In genomic region chr12:111207641-111208040, GRCm38 (mm10) we compare ENCODE assay signal across 23 mouse cellular contexts. TPM values are rescaled to one million over a fixed set of nuclear protein-coding genes. Genes with fewer than 3 reads are reported as not detected.
DNase-seq lines count a peak whose midpoint lies in the region; TF ChIP-seq lines count a peak whose summit lies in the region.
"Had no signal": no experiment of that assay in that cellular context is flagged by ENCODE, and none has a peak within 500 bp of the region (broad histone marks: within the 10 kb centered on the region; RNA-seq: fewer than 3 reads in every experiment).

No protein-coding gene starts in this region.

- TF ChIP-seq RAD21 in MEL (IDR thresholded peaks at IDR 0.05; ENCODE audit: low read depth, low read length), result no peak

- H3K27me3 ChIP-seq in MEL (ENCODE audit: control insufficient read depth in 1 of 2, insufficient read depth in 2 of 2, low read length in 2 of 2), result no peaks in the 10 kb centered on the region
- H3K27me3 ChIP-seq: CH12.LX, Patski had no signal

- no peaks in the 10 kb centered on the region; a peak in 1 of 4 replicates for H3K4me1 ChIP-seq in ES-E14 (ENCODE audit: control insufficient read depth in 2 of 2, insufficient read depth in 2 of 2, low read length in 2 of 2, poor library complexity in 1 of 2)
- H3K4me1 ChIP-seq in MEL (ENCODE audit: control insufficient read depth in 1 of 2, insufficient read depth in 2 of 2, low read length in 2 of 2), result no peaks in the 10 kb centered on the region

- H3K9me3 ChIP-seq in ES-E14 (ENCODE audit: control insufficient read depth, insufficient read depth, low read depth, low read length), result no peaks in the 10 kb centered on the region
- H3K9me3 ChIP-seq in MEL (replicated peaks; ENCODE audit: insufficient read depth, low read length), result no peaks in the 10 kb centered on the region
- H3K9me3 ChIP-seq: G1E had no signal

- DNase-seq in layer of hippocampus, adult 2 months (ENCODE audit: low spot score in 2 of 2), result no peak
- DNase-seq in layer of hippocampus, postnatal 14 days (ENCODE audit: low spot score in 2 of 2), result no peak
- DNase-seq in ES-E14 (ENCODE audit: low read depth, low spot score) (no peak), MEL (ENCODE audit: low read depth, low spot score) (no peak)
- DNase-seq in heart, adult 9 months (ENCODE audit: low spot score in 2 of 2), result no peak
- no peak for DNase-seq in heart, postnatal 10 days
- DNase-seq: adrenal gland, adult 2 months; adrenal gland, adult 8-10 months; adrenal gland, postnatal 10 days; adrenal gland, postnatal 14 days; adrenal gland, postnatal 25 days; adrenal gland, postnatal 36 days; B cell, adult 2 months; cerebellum, adult 11 months; cerebellum, adult 11-12 months; cerebellum, adult 8-10 months had no signal

- intact Hi-C loops in heart, postnatal 10 days (cut with DNase I), result no loop called here

- peaks cover 16% of the 10 kb centered on the region for H3K79me2 ChIP-seq in MEL (ENCODE audit: control insufficient read depth, insufficient read depth, low read length, poor library complexity)

- in situ Hi-C loops in ES-E14 (cut with MboI; ENCODE audit: low sequenced_read_pairs in 2 of 2, unreplicated experiment in 2 of 2), result no loop called here

- TF ChIP-seq POLR2A in MEL (IDR thresholded peaks at IDR 0.05; ENCODE audit: control insufficient read depth in 1 of 2, insufficient read depth in 1 of 2, low read depth in 1 of 2, low read length in 2 of 2, poor library complexity in 1 of 2), result no peak

- no peak overlapping the region for H3K9ac ChIP-seq in ES-E14 (ENCODE audit: insufficient read depth, low read depth, low read length, poor library complexity, severe bottlenecking)
- H3K9ac ChIP-seq in MEL (ENCODE audit: control insufficient read depth, low read depth, low read length, poor library complexity, severe bottlenecking), result no peak overlapping the region

- H3K27ac ChIP-seq in layer of hippocampus, adult 2 months, result no peak overlapping the region
- H3K27ac ChIP-seq in ES-E14 (ENCODE audit: insufficient read depth, low read depth, low read length, poor library complexity, severe bottlenecking) (no peak overlapping the region), MEL (ENCODE audit: control insufficient read depth, low read depth, low read length) (no peak overlapping the region)

- H3K36me3 ChIP-seq in ES-E14 (ENCODE audit: control insufficient read depth, insufficient read depth, low read length, poor library complexity, severe bottlenecking) (no peaks in the 10 kb centered on the region), MEL (ENCODE audit: control insufficient read depth in 1 of 2, insufficient read depth in 2 of 2, low read length in 2 of 2) (peaks cover 0 to 6% of the 10 kb centered on the region in 2 experiments; a peak in 2 of 4 replicates)
- H3K36me3 ChIP-seq: G1E had no signal

- H3K4me3 ChIP-seq in layer of hippocampus, adult 2 months, result no peak overlapping the region
- H3K4me3 ChIP-seq in ES-E14 (ENCODE audit: insufficient read depth in 1 of 2, low read depth in 1 of 2, low read length in 2 of 2, poor library complexity in 1 of 2, severe bottlenecking in 1 of 2), result no peak overlapping the region
- H3K4me3 ChIP-seq in MEL (ENCODE audit: control insufficient read depth in 1 of 2, insufficient read depth in 1 of 2, low read depth in 2 of 2, low read length in 2 of 2), result no peak overlapping the region

- peak; percentile 13; the same call in 1 of the 2 replicates for TF ChIP-seq CTCF in layer of hippocampus, adult 2 months (conservative IDR thresholded peaks at IDR 0.05)
- no peak for TF ChIP-seq CTCF in MEL (IDR thresholded peaks at IDR 0.05 in 2 of 3, conservative IDR thresholded peaks at IDR 0.05 in 1 of 3; ENCODE audit: control insufficient read depth in 1 of 3, insufficient read depth in 1 of 3, low read depth in 2 of 3, low read length in 3 of 3, poor library complexity in 1 of 3, severe bottlenecking in 1 of 3)

- TF ChIP-seq EP300 in MEL (IDR thresholded peaks at IDR 0.05; ENCODE audit: low read depth in 1 of 2, low read length in 2 of 2), result no peak

TF ChIP-seq in ES-E14, 5 proteins besides CTCF, POLR2A, EP300 and RAD21:
- TF ChIP-seq MAFK (IDR thresholded peaks at IDR 0.05; ENCODE audit: insufficient read depth, low read depth, low read length) (no peak), ZNF384 (IDR thresholded peaks at IDR 0.05; ENCODE audit: low read depth, low read length) (peak; percentile 76)

TF ChIP-seq in MEL, 35 proteins besides CTCF, POLR2A, EP300 and RAD21:
- TF ChIP-seq MAZ (IDR thresholded peaks at IDR 0.05; ENCODE audit: low read depth, low read length) (no peak), ZNF384 (IDR thresholded peaks at IDR 0.05; ENCODE audit: low read depth, low read length) (peak; percentile 70), GABPA (IDR thresholded peaks at IDR 0.05; ENCODE audit: low read depth, low read length) (no peak)
TF ChIP-seq in MEL: peak in this region for 1.

RNA-seq across cellular contexts. Expression of gene 4930595D18Rik, which starts 23.4 kb away (rescaled TPM):
- total RNA-seq in layer of hippocampus, adult 2 months (2021), result not detected
- total RNA-seq in layer of hippocampus, postnatal 14 days (2021), result under 1 TPM in 1 of 2 experiments, not detected in 1; 0.41 TPM
- total RNA-seq in ES-E14 (2012; rRNA removed), result not detected in 2 replicates
- total RNA-seq in MEL (2012; rRNA removed), result not detected in 2 replicates
- polyA plus RNA-seq in MEL (2012; ENCODE audit: insufficient read depth in 1 of 2, insufficient read length in 2 of 2, low read depth in 1 of 2, low replicate concordance in 2 of 2, missing spikeins in 1 of 2), result under 1 TPM in 1 of 2 experiments, not detected in 1; 0.35 TPM
- not detected for total RNA-seq in heart, postnatal 10 days (2021)
- total RNA-seq: adrenal gland, adult 18-20 months; adrenal gland, adult 2 months; adrenal gland, adult 8-10 months; adrenal gland, postnatal 10 days; adrenal gland, postnatal 14 days; adrenal gland, postnatal 25 days; adrenal gland, postnatal 36 days; adrenal gland, postnatal 4 days; CH12.LX had no signal
- polyA plus RNA-seq: adrenal gland, adult 2 months; C2C12; cerebellum, adult 2 months; G1E; Patski had no signal

RNA-seq across cellular contexts. Expression of gene Traf3, which starts 41.5 kb away (rescaled TPM):
- 10 to 100 TPM; 58.2 to 64.1 TPM for total RNA-seq in layer of hippocampus, adult 2 months (2021)
- total RNA-seq in layer of hippocampus, postnatal 14 days (2021), result 100 to 1,000 TPM; 124 to 128 TPM
- total RNA-seq in ES-E14 (2012; rRNA removed) (12.4 and 14.8 TPM in 2 replicates), MEL (2012; rRNA removed) (21.1 and 21.4 TPM in 2 replicates)
- polyA plus RNA-seq in MEL (2012; ENCODE audit: insufficient read depth in 1 of 2, insufficient read length in 2 of 2, low read depth in 1 of 2, low replicate concordance in 2 of 2, missing spikeins in 1 of 2), result 10 to 100 TPM in 1 of 2 experiments, not detected in 1; 40.7 TPM
- 10 to 100 TPM; 14.1 to 17.1 TPM for total RNA-seq in heart, postnatal 10 days (2021)
- polyA plus RNA-seq: G1E had no signal
